Mouse (Mus musculus) thymus, adult 2 months (tissue): ENCODE results near the gene Atxn3.

Experiments
- CTCF ChIP-seq: fragments of 200-500 bp; IDR thresholded peaks from 2 replicates; pipeline ENCODE4 v1.5.1; 2012; ENCODE audit warnings: mild to moderate bottlenecking, control low read depth, low read length, moderate library complexity, borderline replicate concordance; ENCODE audit not compliant: control insufficient read depth, poor library complexity, insufficient read depth; ENCODE audit errors: extremely low read depth
- POLR2A ChIP-seq: fragments of 200-500 bp; IDR thresholded peaks from 2 replicates; pipeline ENCODE4 v1.6.1; 2012; ENCODE audit warnings: mild to moderate bottlenecking, low read length, control low read depth, moderate library complexity; ENCODE audit not compliant: control insufficient read depth, poor library complexity, insufficient read depth; ENCODE audit errors: extremely low read depth

- no peak for TF ChIP-seq CTCF
- no peak for TF ChIP-seq POLR2A
These were observed 14.2 kb upstream of the Atxn3 start for GRCm38 (mm10) chr12:101972230-101972629.
